Mouse (Mus musculus): ENCODE data around the gene Lsm6. TPM values are rescaled to one million over a fixed set of nuclear protein-coding genes. Genes with fewer than 3 reads are reported as not detected.

Lsm6 gene
- polyA plus RNA-seq, 1 experiment, result 12.1 TPM

GRCm38 (mm10) chr8:78808439-78808838, 12.5 kb downstream of the Lsm6 start:
- Histone ChIP-seq H3K4me3 (ENCODE audit: control insufficient read depth, insufficient read depth, low read length) (no peak overlapping the region), H3K27me3 (ENCODE audit: control insufficient read depth, insufficient read depth, low read length) (no peaks in the 10 kb centered on the region), H3K36me3 (ENCODE audit: control insufficient read depth, insufficient read depth, low read length) (peaks cover 64% of the 10 kb centered on the region), H3K4me1 (replicated peaks; ENCODE audit: control insufficient read depth, insufficient read depth, low read length) (no peaks in the 10 kb centered on the region), H3K27ac (ENCODE audit: control insufficient read depth, insufficient read depth, low read length) (no peak overlapping the region)
- no peak for DNase-seq
- TF ChIP-seq POLR2A (IDR thresholded peaks at IDR 0.05; ENCODE audit: control insufficient read depth, extremely low read depth, insufficient read depth, low read length, poor library complexity) (no peak), CTCF (IDR thresholded peaks at IDR 0.05; ENCODE audit: borderline replicate concordance, control insufficient read depth, extremely low read depth, insufficient read depth, low read length, poor library complexity) (no peak)
- WGBS, result 98% methylated on average over 5 of the region's 5 CpGs

GRCm38 (mm10) chr8:78807283-78807682, 13.7 kb downstream of the Lsm6 start:
- no peak overlapping the region for H3K27ac ChIP-seq (ENCODE audit: control insufficient read depth, insufficient read depth, low read length)
- WGBS, result 96% methylated on average over 9 of the region's 9 CpGs
- DNase-seq, result no peak
- no peak overlapping the region for H3K4me3 ChIP-seq (ENCODE audit: control insufficient read depth, insufficient read depth, low read length)
- H3K4me1 ChIP-seq (replicated peaks; ENCODE audit: control insufficient read depth, insufficient read depth, low read length), result no peaks in the 10 kb centered on the region
- no peaks in the 10 kb centered on the region for H3K27me3 ChIP-seq (ENCODE audit: control insufficient read depth, insufficient read depth, low read length)
- TF ChIP-seq POLR2A (IDR thresholded peaks at IDR 0.05; ENCODE audit: control insufficient read depth, extremely low read depth, insufficient read depth, low read length, poor library complexity), result no peak
- no peak for TF ChIP-seq CTCF (IDR thresholded peaks at IDR 0.05; ENCODE audit: borderline replicate concordance, control insufficient read depth, extremely low read depth, insufficient read depth, low read length, poor library complexity)
- H3K36me3 ChIP-seq (ENCODE audit: control insufficient read depth, insufficient read depth, low read length), result peaks cover 62% of the 10 kb centered on the region

- no peak for DNase-seq
- Histone ChIP-seq H3K4me3 (ENCODE audit: control insufficient read depth, insufficient read depth, low read length) (no peak overlapping the region), H3K27me3 (ENCODE audit: control insufficient read depth, insufficient read depth, low read length) (no peaks in the 10 kb centered on the region), H3K4me1 (replicated peaks; ENCODE audit: control insufficient read depth, insufficient read depth, low read length) (no peaks in the 10 kb centered on the region), H3K27ac (ENCODE audit: control insufficient read depth, insufficient read depth, low read length) (no peak overlapping the region), H3K36me3 (ENCODE audit: control insufficient read depth, insufficient read depth, low read length) (peaks cover 49% of the 10 kb centered on the region)
- WGBS, result 98% methylated on average over 5 of the region's 5 CpGs
- TF ChIP-seq POLR2A (IDR thresholded peaks at IDR 0.05; ENCODE audit: control insufficient read depth, extremely low read depth, insufficient read depth, low read length, poor library complexity) (no peak), CTCF (IDR thresholded peaks at IDR 0.05; ENCODE audit: borderline replicate concordance, control insufficient read depth, extremely low read depth, insufficient read depth, low read length, poor library complexity) (no peak)
These were observed 14.9 kb downstream of the Lsm6 start for GRCm38 (mm10) chr8:78806006-78806405.

- peaks cover 8% of the 10 kb centered on the region for H3K36me3 ChIP-seq (ENCODE audit: control insufficient read depth, insufficient read depth, low read length)
- H3K27me3 ChIP-seq (ENCODE audit: control insufficient read depth, insufficient read depth, low read length), result no peaks in the 10 kb centered on the region
- H3K4me3 ChIP-seq (ENCODE audit: control insufficient read depth, insufficient read depth, low read length), result no peak overlapping the region
- no peaks in the 10 kb centered on the region for H3K4me1 ChIP-seq (replicated peaks; ENCODE audit: control insufficient read depth, insufficient read depth, low read length)
- no peak for DNase-seq
- no peak overlapping the region for H3K27ac ChIP-seq (ENCODE audit: control insufficient read depth, insufficient read depth, low read length)
- TF ChIP-seq POLR2A (IDR thresholded peaks at IDR 0.05; ENCODE audit: control insufficient read depth, extremely low read depth, insufficient read depth, low read length, poor library complexity) (no peak), CTCF (IDR thresholded peaks at IDR 0.05; ENCODE audit: borderline replicate concordance, control insufficient read depth, extremely low read depth, insufficient read depth, low read length, poor library complexity) (no peak)
- 98% methylated on average over 6 of the region's 6 CpGs for WGBS
These were observed 19.7 kb downstream of the Lsm6 start for GRCm38 (mm10) chr8:78801201-78801600.

- TF ChIP-seq POLR2A (IDR thresholded peaks at IDR 0.05; ENCODE audit: control insufficient read depth, extremely low read depth, insufficient read depth, low read length, poor library complexity) (no peak), CTCF (IDR thresholded peaks at IDR 0.05; ENCODE audit: borderline replicate concordance, control insufficient read depth, extremely low read depth, insufficient read depth, low read length, poor library complexity) (no peak)
- Histone ChIP-seq H3K36me3 (ENCODE audit: control insufficient read depth, insufficient read depth, low read length) (no peaks in the 10 kb centered on the region), H3K4me3 (ENCODE audit: control insufficient read depth, insufficient read depth, low read length) (no peak overlapping the region), H3K4me1 (replicated peaks; ENCODE audit: control insufficient read depth, insufficient read depth, low read length) (no peaks in the 10 kb centered on the region), H3K27me3 (ENCODE audit: control insufficient read depth, insufficient read depth, low read length) (no peaks in the 10 kb centered on the region), H3K27ac (ENCODE audit: control insufficient read depth, insufficient read depth, low read length) (no peak overlapping the region)
- no peak for DNase-seq
- 93% methylated on average over 3 of the region's 3 CpGs for WGBS
These were observed 22.3 kb downstream of the Lsm6 start for GRCm38 (mm10) chr8:78798671-78799070.

- H3K27ac ChIP-seq (ENCODE audit: control insufficient read depth, insufficient read depth, low read length), result no peak overlapping the region
- no peaks in the 10 kb centered on the region for H3K36me3 ChIP-seq (ENCODE audit: control insufficient read depth, insufficient read depth, low read length)
- no peaks in the 10 kb centered on the region for H3K27me3 ChIP-seq (ENCODE audit: control insufficient read depth, insufficient read depth, low read length)
- no peaks in the 10 kb centered on the region for H3K4me1 ChIP-seq (replicated peaks; ENCODE audit: control insufficient read depth, insufficient read depth, low read length)
- no peak overlapping the region for H3K4me3 ChIP-seq (ENCODE audit: control insufficient read depth, insufficient read depth, low read length)
- WGBS, result 93% methylated on average over 7 of the region's 7 CpGs
- no peak for DNase-seq
- no peak for TF ChIP-seq CTCF (IDR thresholded peaks at IDR 0.05; ENCODE audit: borderline replicate concordance, control insufficient read depth, extremely low read depth, insufficient read depth, low read length, poor library complexity)
- TF ChIP-seq POLR2A (IDR thresholded peaks at IDR 0.05; ENCODE audit: control insufficient read depth, extremely low read depth, insufficient read depth, low read length, poor library complexity), result no peak
These were observed 23.0 kb downstream of the Lsm6 start for GRCm38 (mm10) chr8:78797985-78798384.

- Histone ChIP-seq H3K36me3 (ENCODE audit: control insufficient read depth, insufficient read depth, low read length) (no peaks in the 10 kb centered on the region), H3K27me3 (ENCODE audit: control insufficient read depth, insufficient read depth, low read length) (no peaks in the 10 kb centered on the region), H3K27ac (ENCODE audit: control insufficient read depth, insufficient read depth, low read length) (no peak overlapping the region), H3K4me1 (replicated peaks; ENCODE audit: control insufficient read depth, insufficient read depth, low read length) (no peaks in the 10 kb centered on the region), H3K4me3 (ENCODE audit: control insufficient read depth, insufficient read depth, low read length) (no peak overlapping the region)
- no peak for DNase-seq
- no peak for TF ChIP-seq CTCF (IDR thresholded peaks at IDR 0.05; ENCODE audit: borderline replicate concordance, control insufficient read depth, extremely low read depth, insufficient read depth, low read length, poor library complexity)
- no peak for TF ChIP-seq POLR2A (IDR thresholded peaks at IDR 0.05; ENCODE audit: control insufficient read depth, extremely low read depth, insufficient read depth, low read length, poor library complexity)
- 88% methylated on average over 4 of the region's 4 CpGs for WGBS
These were observed 27.7 kb downstream of the Lsm6 start for GRCm38 (mm10) chr8:78793231-78793630.

Measured in thymus, adult 2 months (tissue).